Mouse (Mus musculus) urinary bladder, postnatal 25 days (tissue): Measurements from ENCODE around the gene Med20.

Source experiments
- DNase-seq: peaks from one replicate; pipeline ENCODE4 v3.0.0; 2022; ENCODE audit warnings: low spot score

Gene Med20

GRCm38 (mm10) chr17:47610849-47611660 is at the start of gene Med20, which contains the start of the genes Bysl and Gm20517:
Gene Med20 (plus strand): TSS chr17:47611582.
Gene Bysl (minus strand): TSS chr17:47611492.
Gene Gm20517 (plus strand): TSS chr17:47611589.
- peak; percentile 97 for DNase-seq

GRCm38 (mm10) chr17:47562875-47563274 is 48.5 kb upstream of the Med20 start:
- DNase-seq, result no peak

GRCm38 (mm10) chr17:47564612-47565011 is 46.8 kb upstream of the Med20 start:
- no peak for DNase-seq

GRCm38 (mm10) chr17:47566133-47566532 is 45.2 kb upstream of the Med20 start:
- DNase-seq, result no peak

- no peak for DNase-seq
Observed at GRCm38 (mm10) chr17:47567271-47567670, 44.1 kb upstream of the Med20 start.

GRCm38 (mm10) chr17:47568389-47568788 is 43.0 kb upstream of the Med20 start:
- DNase-seq, result no peak

- no peak for DNase-seq
Observed at GRCm38 (mm10) chr17:47568951-47569527, 42.3 kb upstream of the Med20 start.

GRCm38 (mm10) chr17:47571621-47572020 is 39.8 kb upstream of the Med20 start:
- no peak for DNase-seq

- DNase-seq, result no peak
Observed at GRCm38 (mm10) chr17:47572436-47572835, 38.9 kb upstream of the Med20 start.

- no peak for DNase-seq
Observed at GRCm38 (mm10) chr17:47574028-47574427, 37.4 kb upstream of the Med20 start.

GRCm38 (mm10) chr17:47574830-47575229 is 36.6 kb upstream of the Med20 start:
- no peak for DNase-seq

GRCm38 (mm10) chr17:47578655-47579054 is 32.7 kb upstream of the Med20 start:
- DNase-seq, result no peak

GRCm38 (mm10) chr17:47580962-47581361 is 30.4 kb upstream of the Med20 start:
- DNase-seq, result no peak

GRCm38 (mm10) chr17:47588517-47588916 is 22.9 kb upstream of the Med20 start:
- DNase-seq, result no peak

GRCm38 (mm10) chr17:47591073-47591472 is 20.3 kb upstream of the Med20 start:
- DNase-seq, result no peak

GRCm38 (mm10) chr17:47593215-47593853 is 18.0 kb upstream of the Med20 start:
- DNase-seq, result peak; percentile 96

- no peak for DNase-seq
Observed at GRCm38 (mm10) chr17:47593854-47594182, 17.6 kb upstream of the Med20 start.

GRCm38 (mm10) chr17:47594183-47594968 is 17.0 kb upstream of the Med20 start:
- DNase-seq, result peak; percentile 32

GRCm38 (mm10) chr17:47594969-47595247 is 16.5 kb upstream of the Med20 start:
- DNase-seq, result no peak

GRCm38 (mm10) chr17:47595248-47596161 is 15.9 kb upstream of the Med20 start:
- peak; percentile 21 for DNase-seq

GRCm38 (mm10) chr17:47596162-47596838 is 15.1 kb upstream of the Med20 start:
- DNase-seq, result no peak
